Mouse (Mus musculus) neural tube, embryonic 14.5 days (tissue): ENCODE results near the gene Vmn2r85. TPM values are rescaled to one million over a fixed set of nuclear protein-coding genes. Genes with fewer than 3 reads are reported as not detected.

Experiments used
- polyA plus RNA-seq: library from polyadenylated mRNA; unstranded; fragments of >200 nt; fragmentation: Nextera tagmentation; extraction: Ambion mirVana; gene quantifications from 2 replicates; pipeline ENCODE4 v1.2.1, GENCODE M21; 2014

Gene Vmn2r85
- polyA plus RNA-seq, 1 experiment from 2014 or later: 0.05 TPM

Other genes with a start within 250 kb of the Vmn2r85 start
- not detected in 2 replicates for gene Olfr826, start 245.5 kb downstream of the Vmn2r85 start, polyA plus RNA-seq
- gene Olfr827, start 215.3 kb downstream of the Vmn2r85 start, polyA plus RNA-seq: not detected in 2 replicates
- 1.6 and 2.3 TPM in 2 replicates for gene Neurod4, start 149.5 kb downstream of the Vmn2r85 start, polyA plus RNA-seq
- gene Tespa1, start 106.8 kb downstream of the Vmn2r85 start, polyA plus RNA-seq: not detected in 2 replicates
- gene Vmn2r84, start 35.4 kb downstream of the Vmn2r85 start, polyA plus RNA-seq: 0.05 TPM in 1 of 2 replicates, not detected in the other
- gene Vmn2r86, start 26.3 kb upstream of the Vmn2r85 start, polyA plus RNA-seq: 0.04 and 0.05 TPM in 2 replicates
- gene Vmn2r87, start 67.7 kb upstream of the Vmn2r85 start, polyA plus RNA-seq: 0.14 and 0.33 TPM in 2 replicates